Comparison of ENCODE assay signal across 12 mouse cellular contexts in the genomic region with DNA sequence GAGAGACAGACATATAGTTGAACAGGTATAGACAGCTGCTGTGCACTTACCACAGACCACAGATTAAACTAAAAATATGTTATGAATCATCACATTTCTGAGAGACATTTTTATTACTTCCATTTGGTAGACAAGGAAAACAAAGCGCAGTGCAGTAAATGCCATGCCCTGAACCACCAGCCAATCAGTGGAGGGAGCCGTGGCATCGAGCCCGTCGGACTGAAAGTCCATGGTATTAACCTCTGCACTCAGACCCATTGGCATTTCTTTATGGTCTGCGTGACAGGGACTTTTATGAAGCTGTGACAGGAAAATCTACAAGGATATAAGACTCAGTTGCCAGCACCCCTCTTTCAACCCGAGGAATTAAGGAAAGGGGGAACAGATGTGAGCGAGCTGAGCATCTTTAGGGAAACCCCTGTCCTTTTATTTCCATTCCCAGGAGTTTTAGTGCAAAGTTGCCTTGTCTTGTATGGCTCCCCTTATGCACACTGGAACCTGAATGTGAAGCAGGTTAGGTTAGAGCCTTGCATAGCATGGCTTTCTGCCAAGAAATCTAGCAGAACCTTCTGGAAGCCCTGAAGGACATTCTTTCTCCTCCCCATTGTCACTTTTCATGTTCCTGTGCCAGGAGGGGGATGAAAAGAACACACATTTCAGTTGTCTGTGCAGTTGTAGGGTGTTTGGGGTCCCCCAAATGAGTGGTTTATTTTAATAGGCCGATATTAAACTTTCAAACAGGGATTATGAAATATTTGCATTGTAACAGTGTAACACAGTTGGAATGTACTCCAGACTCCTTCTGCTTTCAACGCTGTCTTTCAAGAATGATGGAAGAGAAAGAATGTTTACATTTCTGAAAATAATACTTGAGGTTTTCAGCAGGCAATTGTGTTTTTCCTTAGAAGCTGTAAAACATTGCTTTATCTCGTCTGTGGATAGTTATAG.
DNase-seq lines count a peak whose midpoint lies in the region; ATAC-seq and TF ChIP-seq lines count a peak whose summit lies in the region.
"Had no signal": no experiment of that assay in that cellular context is flagged by ENCODE, and none has a peak within 500 bp of the region (broad histone marks: within the 10 kb centered on the region; RNA-seq: fewer than 3 reads in every experiment).

No protein-coding gene starts in this region.

- no peak overlapping the region for H3ac ChIP-seq in myocyte (ENCODE audit: control insufficient read depth, insufficient read length)

- H3K9me3 ChIP-seq in midbrain, postnatal 0 days (ENCODE audit: low read length): no peaks in the 10 kb centered on the region
- H3K9me3 ChIP-seq in midbrain, embryonic 16.5 days (replicated peaks; ENCODE audit: control insufficient read depth, low read length, poor library complexity, severe bottlenecking): no peaks in the 10 kb centered on the region
- no peaks in the 10 kb centered on the region for H3K9me3 ChIP-seq in intestine, postnatal 0 days (ENCODE audit: control insufficient read depth)
- H3K9me3 ChIP-seq: heart, embryonic 15.5 days; midbrain, embryonic 10.5 days had no signal

- DNase-seq in cerebellum, adult 11-12 months: peak; percentile 26
- DNase-seq in cerebellum, adult 11 months: no peak
- peak; percentile 38 for DNase-seq in midbrain, postnatal 0 days (ENCODE audit: low spot score)
- no peak for DNase-seq in gastrocnemius, postnatal 36 days
- DNase-seq in right cerebral cortex, postnatal 25 days: no peak
- DNase-seq: kidney, adult 8-10 months; liver had no signal

- no peak overlapping the region for H3K4me3 ChIP-seq in midbrain, postnatal 0 days (ENCODE audit: low read depth, low read length)
- H3K4me3 ChIP-seq in midbrain, embryonic 16.5 days (ENCODE audit: low read depth, low read length): no peak overlapping the region
- H3K4me3 ChIP-seq in intestine, postnatal 0 days (ENCODE audit: low read depth, low read length): no peak overlapping the region
- no peak overlapping the region for H3K4me3 ChIP-seq in myocyte
- H3K4me3 ChIP-seq: heart, embryonic 15.5 days; midbrain, embryonic 10.5 days had no signal

- no peaks in the 10 kb centered on the region for H3K4me1 ChIP-seq in midbrain, postnatal 0 days (ENCODE audit: insufficient read depth, low read length)
- peaks cover 6% of the 10 kb centered on the region for H3K4me1 ChIP-seq in midbrain, embryonic 16.5 days (ENCODE audit: control insufficient read depth, insufficient read depth, low read length)
- H3K4me1 ChIP-seq in intestine, postnatal 0 days (replicated peaks; ENCODE audit: control insufficient read depth, insufficient read depth, low read length): no peaks in the 10 kb centered on the region

- no peaks in the 10 kb centered on the region for H3K79me2 ChIP-seq in myocyte (ENCODE audit: control insufficient read depth, insufficient read depth)

- intact Hi-C loops in gastrocnemius, postnatal 36 days (cut with DNase I): no loop called here

- no peak overlapping the region for H3K4me2 ChIP-seq in midbrain, postnatal 0 days (ENCODE audit: low read depth, low read length, poor library complexity, severe bottlenecking)
- H3K4me2 ChIP-seq in midbrain, embryonic 16.5 days (ENCODE audit: low read length): no peak overlapping the region
- no peak overlapping the region; the same call in 1 of the 2 replicates for H3K4me2 ChIP-seq in intestine, postnatal 0 days (replicated peaks; ENCODE audit: low read depth)
- H3K4me2 ChIP-seq in myocyte (ENCODE audit: low read depth): peak overlapping the region; percentile 68
- H3K4me2 ChIP-seq: heart, embryonic 15.5 days had no signal

- no peak overlapping the region for H3K27ac ChIP-seq in midbrain, postnatal 0 days (ENCODE audit: low read depth, low read length)
- H3K27ac ChIP-seq in midbrain, embryonic 16.5 days (ENCODE audit: low read length): no peak overlapping the region
- no peak overlapping the region for H3K27ac ChIP-seq in intestine, postnatal 0 days (ENCODE audit: low read depth, low read length)
- H3K27ac ChIP-seq: heart, embryonic 15.5 days; midbrain, embryonic 10.5 days had no signal

- TF ChIP-seq CTCF in midbrain, postnatal 0 days (IDR thresholded peaks at IDR 0.05): no peak
- no peak for TF ChIP-seq CTCF in intestine, postnatal 0 days (IDR thresholded peaks at IDR 0.05; ENCODE audit: low read depth)

- H3K9ac ChIP-seq in midbrain, postnatal 0 days (replicated peaks; ENCODE audit: low read length, poor library complexity, severe bottlenecking): no peak overlapping the region
- H3K9ac ChIP-seq in midbrain, embryonic 16.5 days (ENCODE audit: low read depth, low read length): no peak overlapping the region
- no peak overlapping the region for H3K9ac ChIP-seq in intestine, postnatal 0 days (ENCODE audit: low read depth, low read length)
- H3K9ac ChIP-seq: heart, embryonic 15.5 days had no signal

- no peaks in the 10 kb centered on the region for H3K27me3 ChIP-seq in midbrain, postnatal 0 days (ENCODE audit: insufficient read depth, low read length)
- H3K27me3 ChIP-seq in midbrain, embryonic 16.5 days (ENCODE audit: control insufficient read depth, insufficient read depth, low read depth, low read length): no peaks in the 10 kb centered on the region
- no peaks in the 10 kb centered on the region for H3K27me3 ChIP-seq in intestine, postnatal 0 days (replicated peaks; ENCODE audit: control insufficient read depth, insufficient read depth, low read length)
- no peaks in the 10 kb centered on the region for H3K27me3 ChIP-seq in myocyte (ENCODE audit: control insufficient read depth, insufficient read depth, insufficient read length)
- H3K27me3 ChIP-seq: heart, embryonic 15.5 days had no signal

- no peaks in the 10 kb centered on the region for H3K36me3 ChIP-seq in midbrain, postnatal 0 days (ENCODE audit: insufficient read depth, low read length)
- H3K36me3 ChIP-seq in midbrain, embryonic 16.5 days (ENCODE audit: control insufficient read depth, insufficient read depth, low read length): no peaks in the 10 kb centered on the region
- no peaks in the 10 kb centered on the region for H3K36me3 ChIP-seq in intestine, postnatal 0 days (ENCODE audit: control insufficient read depth, insufficient read depth)
- no peaks in the 10 kb centered on the region for H3K36me3 ChIP-seq in myocyte (ENCODE audit: control insufficient read depth, insufficient read depth)
- H3K36me3 ChIP-seq: heart, embryonic 15.5 days; midbrain, embryonic 10.5 days had no signal

- no peak for TF ChIP-seq POLR2A in myocyte (IDR thresholded peaks at IDR 0.05; ENCODE audit: insufficient read length, low read depth)

- no peak for ATAC-seq in midbrain, postnatal 0 days (ENCODE audit: low FRiP score)
- ATAC-seq in midbrain, embryonic 16.5 days: no peak
- ATAC-seq in intestine, postnatal 0 days: peak; percentile 85

- 87% methylated on average over 11 of the region's 11 CpGs for WGBS in midbrain, postnatal 0 days
- WGBS in midbrain, embryonic 16.5 days: 88% methylated on average over 11 of the region's 11 CpGs
- WGBS in intestine, postnatal 0 days: 47% methylated on average over 11 of the region's 11 CpGs

TF ChIP-seq in myocyte, 11 proteins besides CTCF, POLR2A, EP300 and RAD21:
- TF ChIP-seq POLR2AphosphoS2 (IDR thresholded peaks at IDR 0.05; ENCODE audit: insufficient read length, low read depth) (no peak), MYOD1 (IDR thresholded peaks at IDR 0.05; ENCODE audit: control insufficient read depth in 1 of 3, insufficient read length in 2 of 3, low read depth in 2 of 3) (peak in 1 of 3 experiments; percentile 22)

Comparison
In these comparisons a context has a peak if more than half of its experiments do, and no peak if none do; other contexts are left out.
1. DNase-seq: peak in cerebellum, adult 11-12 months (single experiment) and midbrain, postnatal 0 days (single experiment); none in cerebellum, adult 11 months (single experiment), gastrocnemius, postnatal 36 days (0 of 2) and right cerebral cortex, postnatal 25 days (single experiment).